Mouse (Mus musculus): ENCODE data around the gene Fam83e. TPM values are rescaled to one million over a fixed set of nuclear protein-coding genes. Genes with fewer than 3 reads are reported as not detected.

Gene Fam83e
- 0.48 and 0.62 TPM in 2 replicates for polyA plus RNA-seq (2015; fragmentation: Nextera tagmentation; extraction: Ambion mirVana)

DNA sequence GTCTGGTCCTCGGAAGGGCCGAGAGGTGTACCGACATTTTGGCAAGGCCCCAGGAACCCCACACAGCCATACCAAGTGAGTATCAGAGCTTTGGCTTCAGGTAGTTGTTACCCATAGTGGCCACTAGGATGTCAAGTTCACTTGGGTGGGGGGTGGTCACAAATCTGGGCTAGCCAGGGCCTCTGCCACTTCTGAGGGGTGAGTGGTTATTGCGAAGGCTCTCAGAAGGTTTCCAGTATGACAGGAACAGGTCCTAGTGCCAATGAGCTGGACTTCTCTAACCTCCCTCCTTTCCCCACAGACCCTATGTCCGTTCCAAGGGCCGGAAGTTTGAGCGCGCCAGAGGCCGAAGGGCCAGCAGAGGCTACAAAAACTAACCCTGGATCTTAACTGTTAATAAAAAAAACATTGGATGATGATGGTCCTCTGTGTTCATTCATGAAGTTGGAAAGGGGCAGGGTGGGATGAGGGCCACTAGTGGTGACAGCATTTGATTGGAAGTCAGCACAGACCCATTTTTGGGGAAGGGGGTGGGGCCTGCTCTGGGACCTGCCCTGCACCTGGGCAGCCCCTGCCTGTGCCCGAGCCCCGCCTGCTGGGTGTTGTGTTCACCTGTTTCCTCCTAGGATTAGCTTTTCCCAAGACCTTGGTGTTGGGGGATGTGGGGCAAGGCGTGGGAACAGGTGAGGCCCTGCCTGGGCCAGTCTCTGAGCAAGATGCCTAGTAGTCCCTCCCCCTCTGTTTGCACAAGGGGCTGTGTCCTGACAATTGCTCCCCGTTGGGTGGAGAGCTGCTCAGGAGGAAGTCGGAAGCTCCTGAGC lies at the start of gene Fam83e:
Gene Fam83e (plus strand): TSS at position 800 of the 821 bp plus-strand sequence.
- H3K9ac ChIP-seq (ENCODE audit: low read depth, low read length), result no peak within 1 kb of the TSS
- no peak within 1 kb of the TSS for H3K27ac ChIP-seq (ENCODE audit: low read length)
- H3K4me3 ChIP-seq (ENCODE audit: low read depth, low read length), result no peak within 1 kb of the TSS
- H3K27me3 ChIP-seq (ENCODE audit: control insufficient read depth, insufficient read depth, low read depth, low read length), result no peaks in the 10 kb centered on the region
- H3K4me2 ChIP-seq (ENCODE audit: low read length), result no peak within 1 kb of the TSS
- WGBS, result 82% methylated on average over 13 of the region's 14 CpGs
- no peaks in the 10 kb centered on the region for H3K9me3 ChIP-seq (replicated peaks; ENCODE audit: control insufficient read depth, low read length, poor library complexity, severe bottlenecking)
- peaks cover 31% of the 10 kb centered on the region for H3K4me1 ChIP-seq (ENCODE audit: control insufficient read depth, insufficient read depth, low read length)
- peaks cover 26% of the 10 kb centered on the region for H3K36me3 ChIP-seq (ENCODE audit: control insufficient read depth, insufficient read depth, low read length)
- ATAC-seq, result no peak

DNA sequence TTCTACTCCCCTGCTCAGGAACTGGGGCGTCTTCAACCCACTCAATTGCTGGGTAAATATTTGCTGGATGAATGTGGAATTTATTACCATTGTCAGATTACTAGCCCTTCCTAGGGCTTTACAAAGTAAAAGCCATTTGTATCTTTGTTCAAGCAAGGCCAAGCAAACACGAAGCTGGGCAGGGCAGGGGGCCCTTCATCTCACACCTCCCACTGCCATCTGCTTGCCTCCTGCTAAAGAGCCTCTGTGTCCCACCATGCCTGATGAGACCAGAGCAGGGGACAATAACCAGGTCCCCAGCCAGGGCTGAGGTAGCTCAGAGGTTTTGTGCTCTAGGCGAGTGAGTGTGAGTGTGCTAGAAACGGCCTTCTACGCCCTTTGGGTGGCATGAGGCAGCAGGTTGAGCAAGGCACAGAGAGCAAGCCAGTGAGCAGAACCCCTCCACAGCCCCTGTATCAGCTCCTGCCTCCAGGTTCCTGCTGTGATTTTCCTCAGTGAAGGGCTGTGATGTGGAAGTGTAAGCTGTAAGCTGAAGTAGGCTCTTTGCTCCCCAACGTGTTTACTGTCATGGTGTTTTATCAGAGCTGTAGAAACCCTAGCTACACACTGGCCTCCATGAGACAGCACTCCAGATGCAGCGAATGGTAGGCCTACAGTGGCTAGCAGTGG lies 43.3 kb upstream of the Fam83e start:
- ATAC-seq, result no peak
- peaks cover 3% of the 10 kb centered on the region; the same call in 1 of the 2 replicates for H3K4me1 ChIP-seq (ENCODE audit: control insufficient read depth, insufficient read depth, low read length)
- WGBS, result 78% methylated on average over 7 of the region's 7 CpGs
- H3K9me3 ChIP-seq (replicated peaks; ENCODE audit: control insufficient read depth, low read length, poor library complexity, severe bottlenecking), result no peaks in the 10 kb centered on the region
- no peak overlapping the region for H3K9ac ChIP-seq (ENCODE audit: low read depth, low read length)
- H3K4me3 ChIP-seq (ENCODE audit: low read depth, low read length), result no peak overlapping the region
- no peak overlapping the region for H3K27ac ChIP-seq (ENCODE audit: low read length)
- no peaks in the 10 kb centered on the region for H3K36me3 ChIP-seq (ENCODE audit: control insufficient read depth, insufficient read depth, low read length)
- no peak overlapping the region for H3K4me2 ChIP-seq (ENCODE audit: low read length)
- no peaks in the 10 kb centered on the region for H3K27me3 ChIP-seq (ENCODE audit: control insufficient read depth, insufficient read depth, low read depth, low read length)

DNA sequence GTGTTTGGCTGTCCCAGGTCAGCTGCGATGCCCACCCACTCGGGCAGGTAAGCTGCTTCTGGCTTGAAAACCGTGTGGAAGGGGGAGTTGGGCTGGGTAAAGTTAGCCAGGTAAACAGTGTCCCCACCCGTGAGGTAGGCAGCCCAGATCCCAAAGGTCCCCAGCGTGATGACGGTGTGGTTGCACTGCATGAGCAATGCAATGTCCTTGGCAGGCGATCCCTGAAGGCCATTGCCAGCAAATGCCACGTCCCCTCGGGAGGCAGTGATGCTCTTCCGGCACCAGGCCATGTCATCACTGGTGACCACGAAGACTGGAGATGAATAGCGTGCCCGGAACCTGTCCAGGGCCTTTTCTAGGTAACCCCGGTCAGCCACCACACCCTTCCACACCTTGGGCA lies 42.5 kb upstream of the Fam83e start:
- no peaks in the 10 kb centered on the region for H3K27me3 ChIP-seq (ENCODE audit: control insufficient read depth, insufficient read depth, low read depth, low read length)
- H3K27ac ChIP-seq (ENCODE audit: low read length), result no peak overlapping the region
- no peak overlapping the region for H3K4me3 ChIP-seq (ENCODE audit: low read depth, low read length)
- no peak overlapping the region for H3K9ac ChIP-seq (ENCODE audit: low read depth, low read length)
- H3K4me2 ChIP-seq (ENCODE audit: low read length), result no peak overlapping the region
- no peaks in the 10 kb centered on the region for H3K9me3 ChIP-seq (replicated peaks; ENCODE audit: control insufficient read depth, low read length, poor library complexity, severe bottlenecking)
- H3K4me1 ChIP-seq (ENCODE audit: control insufficient read depth, insufficient read depth, low read length), result peaks cover 3% of the 10 kb centered on the region; the same call in 1 of the 2 replicates
- WGBS, result 91% methylated on average over 14 of the region's 14 CpGs
- no peak for ATAC-seq
- H3K36me3 ChIP-seq (ENCODE audit: control insufficient read depth, insufficient read depth, low read length), result no peaks in the 10 kb centered on the region

DNA sequence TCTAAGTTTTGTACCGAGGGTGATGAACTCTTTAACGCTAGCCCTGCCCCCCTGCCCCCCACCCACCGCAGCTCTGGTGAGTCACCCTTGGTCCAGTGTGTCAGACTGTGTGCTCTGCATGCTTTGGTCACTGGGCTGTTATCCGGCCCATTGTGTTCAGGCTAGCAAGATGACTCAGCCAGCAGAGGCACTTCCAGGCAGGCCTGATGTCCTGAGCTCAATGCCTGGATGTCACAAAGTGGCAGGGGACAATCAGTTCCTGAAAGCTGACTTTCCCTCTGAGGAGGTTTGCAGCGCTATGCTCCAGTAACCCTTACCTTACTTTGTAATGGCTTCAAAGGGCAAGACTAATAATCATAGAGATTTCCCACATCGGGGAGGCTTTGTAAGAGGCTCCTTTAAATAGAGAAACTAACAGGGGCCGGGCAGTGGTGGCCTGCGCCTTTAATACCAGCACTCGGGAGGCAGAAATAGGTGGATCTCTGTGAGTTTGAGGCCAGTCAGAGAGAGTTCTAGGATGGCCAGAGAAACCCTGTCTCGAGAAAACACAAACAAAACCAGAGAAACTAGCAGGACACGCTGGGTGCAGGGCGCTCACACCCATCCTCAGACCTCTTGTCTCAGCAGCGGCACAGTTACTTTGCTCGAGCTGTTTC lies 40.9 kb upstream of the Fam83e start:
- Histone ChIP-seq H3K27me3 (ENCODE audit: control insufficient read depth, insufficient read depth, low read depth, low read length) (no peaks in the 10 kb centered on the region), H3K4me1 (ENCODE audit: control insufficient read depth, insufficient read depth, low read length) (peaks cover 3% of the 10 kb centered on the region; the same call in 1 of the 2 replicates), H3K4me3 (ENCODE audit: low read depth, low read length) (no peak overlapping the region), H3K36me3 (ENCODE audit: control insufficient read depth, insufficient read depth, low read length) (no peaks in the 10 kb centered on the region), H3K9ac (ENCODE audit: low read depth, low read length) (no peak overlapping the region), H3K4me2 (ENCODE audit: low read length) (no peak overlapping the region), H3K27ac (ENCODE audit: low read length) (no peak overlapping the region), H3K9me3 (replicated peaks; ENCODE audit: control insufficient read depth, low read length, poor library complexity, severe bottlenecking) (no peaks in the 10 kb centered on the region)
- WGBS, result 56% methylated on average over 14 of the region's 14 CpGs
- ATAC-seq, result no peak

DNA sequence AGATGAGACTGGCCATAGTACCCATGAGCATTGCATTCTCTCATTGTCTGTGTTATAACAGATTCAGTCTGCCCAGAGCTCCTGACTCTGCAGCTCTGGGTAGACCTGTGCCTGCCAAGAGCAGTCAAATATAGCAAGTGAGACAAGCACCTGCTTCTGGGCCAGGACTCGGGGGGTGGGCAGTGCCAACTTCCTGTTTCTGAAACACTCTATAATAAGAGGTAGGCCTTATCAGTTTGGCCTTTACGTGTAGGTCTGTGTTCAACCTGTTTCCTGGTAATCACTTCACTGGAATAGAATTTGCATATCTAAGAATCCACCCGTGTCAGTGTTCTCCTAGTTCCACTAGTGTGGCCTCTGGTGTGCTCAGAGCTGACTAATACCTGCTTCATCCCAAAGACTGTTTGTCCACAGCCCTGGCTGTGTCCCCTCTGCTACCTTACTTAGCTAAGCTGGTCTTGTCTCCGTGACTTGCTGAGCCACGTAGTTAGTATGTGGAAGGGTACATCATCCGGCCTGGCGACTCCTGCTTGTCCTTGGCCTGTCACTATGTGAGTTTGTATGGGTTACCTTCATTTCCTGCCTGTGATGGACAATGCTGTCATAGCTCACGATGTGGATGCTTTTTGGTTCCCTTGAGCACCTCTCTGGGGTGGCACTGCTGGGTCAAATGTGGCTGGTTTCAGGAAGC lies 39.8 kb upstream of the Fam83e start:
- Histone ChIP-seq H3K4me2 (ENCODE audit: low read length) (no peak overlapping the region), H3K9ac (ENCODE audit: low read depth, low read length) (no peak overlapping the region), H3K4me1 (ENCODE audit: control insufficient read depth, insufficient read depth, low read length) (peaks cover 3% of the 10 kb centered on the region; the same call in 1 of the 2 replicates), H3K27ac (ENCODE audit: low read length) (no peak overlapping the region), H3K9me3 (replicated peaks; ENCODE audit: control insufficient read depth, low read length, poor library complexity, severe bottlenecking) (no peaks in the 10 kb centered on the region), H3K36me3 (ENCODE audit: control insufficient read depth, insufficient read depth, low read length) (no peaks in the 10 kb centered on the region), H3K27me3 (ENCODE audit: control insufficient read depth, insufficient read depth, low read depth, low read length) (no peaks in the 10 kb centered on the region), H3K4me3 (ENCODE audit: low read depth, low read length) (no peak overlapping the region)
- 90% methylated on average over 8 of the region's 8 CpGs for whole genome bisulfite sequencing
- no peak for ATAC-seq

DNA sequence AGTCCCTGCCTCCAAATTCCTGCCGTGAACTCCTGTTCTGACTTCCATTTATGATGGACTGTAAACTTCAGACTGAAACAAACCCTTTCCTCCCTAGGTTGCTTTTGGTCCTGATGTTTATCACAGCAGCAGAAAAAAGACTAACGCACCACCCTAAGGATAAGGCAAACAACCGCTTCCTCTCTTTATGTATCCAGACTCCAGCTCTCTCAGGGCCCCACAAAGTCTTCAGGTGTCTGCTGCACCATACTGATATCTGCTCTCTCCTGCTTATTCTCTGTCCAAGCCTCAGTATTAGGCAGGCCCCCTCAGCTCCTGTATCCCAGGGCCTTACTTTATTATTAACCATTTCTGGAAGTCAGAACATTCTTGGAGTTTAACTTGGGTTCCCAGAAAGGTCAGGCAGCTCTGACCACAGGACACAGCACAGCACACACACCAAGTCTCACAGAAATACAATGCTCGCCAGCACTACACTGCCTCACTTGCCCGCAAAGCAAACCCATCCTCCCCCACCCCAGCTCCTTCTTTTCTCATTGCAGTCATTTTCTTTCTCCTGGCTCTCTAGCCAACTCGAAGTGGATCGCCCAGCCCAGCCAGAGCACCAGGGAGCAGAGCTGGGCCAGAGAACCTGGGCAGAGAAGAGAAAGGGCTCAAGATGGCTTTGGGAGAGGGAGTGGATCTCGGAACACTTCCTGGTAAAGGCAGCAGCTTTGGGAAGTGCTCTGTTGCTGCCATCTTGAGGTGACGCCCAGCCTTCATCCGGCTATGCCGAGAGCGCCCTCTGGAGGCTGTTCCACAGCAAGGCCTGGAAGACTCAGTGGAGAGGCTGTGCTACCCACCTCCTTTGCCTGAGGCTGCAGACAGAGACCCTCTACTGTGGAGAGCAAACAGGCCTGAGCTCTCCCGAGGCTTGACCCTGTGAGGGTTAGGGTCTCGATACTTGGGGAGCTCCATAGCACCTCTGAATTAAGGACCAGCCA lies 38.6 kb upstream of the Fam83e start:
- H3K4me2 ChIP-seq (ENCODE audit: low read length), result peak overlapping the region; percentile 37
- 28% methylated on average over 14 of the region's 14 CpGs for WGBS
- peak overlapping the region; percentile 45; the same call in 1 of the 2 replicates for H3K9ac ChIP-seq (ENCODE audit: low read depth, low read length)

DNA sequence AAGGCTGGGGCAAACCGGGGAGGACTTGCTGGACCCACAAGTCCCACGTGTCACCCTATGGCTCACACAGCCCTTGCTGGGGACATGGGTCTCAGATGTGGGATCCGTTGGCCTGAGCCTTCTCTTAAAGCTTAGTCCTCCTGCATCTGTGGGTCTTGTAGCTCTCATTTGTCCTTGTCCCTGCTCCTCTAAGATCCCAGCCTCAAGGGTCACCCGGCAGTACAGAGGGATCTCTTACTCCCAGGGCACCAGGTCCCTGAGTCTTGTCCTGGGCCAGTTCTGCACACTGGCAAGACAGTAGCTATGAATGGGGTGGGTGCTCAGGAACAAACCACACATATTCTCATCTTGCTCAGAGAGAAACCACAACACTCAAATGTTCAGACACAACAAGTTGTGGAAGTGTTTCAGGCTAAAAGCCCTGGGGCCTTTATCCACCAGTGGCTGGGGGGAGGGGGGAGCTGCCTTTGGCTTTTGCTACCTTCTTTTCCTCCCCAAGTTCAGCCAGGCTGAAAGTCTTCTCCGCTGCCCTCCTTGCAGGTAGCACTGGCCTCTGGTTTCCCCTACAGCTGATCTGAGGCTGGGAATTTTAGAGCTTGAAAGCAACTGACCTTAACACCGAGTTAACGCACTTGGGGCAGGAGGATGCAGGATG lies 37.5 kb upstream of the Fam83e start, which contains the start of gene Ntn5:
Gene Ntn5 (plus strand): TSS at position 627 of the 655 bp plus-strand sequence.
- no peak within 1 kb of the TSS for H3K27ac ChIP-seq (ENCODE audit: low read length)
- no peak within 1 kb of the TSS for H3K4me2 ChIP-seq (ENCODE audit: low read length)

More for the DNA sequence above, 38.6 kb upstream of the Fam83e start:
- ATAC-seq, result peak; percentile 73
- H3K27me3 ChIP-seq (ENCODE audit: control insufficient read depth, insufficient read depth, low read depth, low read length), result no peaks in the 10 kb centered on the region
- peaks cover 3% of the 10 kb centered on the region; the same call in 1 of the 2 replicates for H3K4me1 ChIP-seq (ENCODE audit: control insufficient read depth, insufficient read depth, low read length)
- H3K9me3 ChIP-seq (replicated peaks; ENCODE audit: control insufficient read depth, low read length, poor library complexity, severe bottlenecking), result no peaks in the 10 kb centered on the region
- H3K36me3 ChIP-seq (ENCODE audit: control insufficient read depth, insufficient read depth, low read length), result no peaks in the 10 kb centered on the region
- peak overlapping the region; percentile 36; the same call in 1 of the 2 replicates for H3K27ac ChIP-seq (ENCODE audit: low read length)
- peak overlapping the region; percentile 2; the same call in 1 of the 2 replicates for H3K4me3 ChIP-seq (ENCODE audit: low read depth, low read length)

More for the DNA sequence above, 37.5 kb upstream of the Fam83e start, which contains the start of gene Ntn5:
- ATAC-seq, result no peak
- no peak within 1 kb of the TSS for H3K9ac ChIP-seq (ENCODE audit: low read depth, low read length)
- H3K27me3 ChIP-seq (ENCODE audit: control insufficient read depth, insufficient read depth, low read depth, low read length), result no peaks in the 10 kb centered on the region
- peaks cover 3% of the 10 kb centered on the region; the same call in 1 of the 2 replicates for H3K4me1 ChIP-seq (ENCODE audit: control insufficient read depth, insufficient read depth, low read length)
- H3K36me3 ChIP-seq (ENCODE audit: control insufficient read depth, insufficient read depth, low read length), result no peaks in the 10 kb centered on the region
- H3K9me3 ChIP-seq (replicated peaks; ENCODE audit: control insufficient read depth, low read length, poor library complexity, severe bottlenecking), result no peaks in the 10 kb centered on the region
- 79% methylated on average over 7 of the region's 7 CpGs for WGBS
- no peak within 1 kb of the TSS for H3K4me3 ChIP-seq (ENCODE audit: low read depth, low read length)
